Mouse (Mus musculus): ENCODE measurements at regions not wholly inside any gene's neighbourhood (a gene's known extent, or its start where the extent isn't known, plus 50 kb on each side); places are given as distances from the start of the nearest gene placed in this dataset.

GRCm38 (mm10) chr7:121589088-121589605 lies 117.9 kb downstream of the Usp31 start:
- no peak for ATAC-seq (replicated peaks; ENCODE audit: low FRiP score, low TSS enrichment, poor library complexity, severe bottlenecking)

GRCm38 (mm10) chr7:121587713-121588112 lies 119.3 kb downstream of the Usp31 start:
- ATAC-seq (replicated peaks; ENCODE audit: low FRiP score, low TSS enrichment, poor library complexity, severe bottlenecking), result no peak

DNA sequence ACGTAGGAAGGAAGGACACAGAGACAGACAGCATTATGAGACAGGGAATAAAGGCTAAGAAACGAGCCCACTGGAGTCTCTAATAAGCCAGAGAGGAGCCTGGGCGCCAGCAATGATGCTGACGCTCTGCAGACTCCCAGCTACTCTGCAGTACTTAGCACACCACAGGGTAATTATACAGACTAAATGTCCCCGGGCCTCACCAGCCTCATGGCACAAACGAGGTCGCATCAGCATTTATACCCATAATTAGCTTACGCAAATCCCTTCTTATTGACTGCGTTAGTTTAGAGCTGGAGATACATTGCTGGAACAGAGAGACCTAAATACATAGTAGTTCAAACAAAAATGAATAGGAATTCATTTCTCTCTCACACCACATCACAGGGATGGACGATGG lies 121.3 kb downstream of the Usp31 start:
- no peak for ATAC-seq (replicated peaks; ENCODE audit: low FRiP score, low TSS enrichment, poor library complexity, severe bottlenecking)

DNA sequence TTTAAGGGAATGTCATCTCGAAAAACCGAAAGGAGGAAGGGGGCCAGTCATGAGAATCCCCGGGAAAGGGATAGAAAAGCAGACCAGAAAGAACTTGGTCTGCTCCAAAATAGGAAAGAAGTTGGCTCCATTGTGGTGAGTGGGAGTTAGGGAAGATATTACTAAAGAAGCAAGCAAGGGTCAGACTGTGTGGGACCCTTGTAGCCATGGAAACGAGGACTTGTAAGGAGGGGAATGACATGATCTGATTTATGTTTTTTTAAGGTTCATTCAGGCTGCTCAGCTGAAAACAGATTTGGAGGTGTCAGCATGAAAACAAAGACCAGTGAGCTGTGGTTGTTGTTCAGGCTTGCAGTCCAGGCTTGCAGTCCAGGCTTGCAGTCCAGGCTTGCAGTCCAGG lies 127.6 kb downstream of the Usp31 start:
- ATAC-seq (replicated peaks; ENCODE audit: low FRiP score, low TSS enrichment, poor library complexity, severe bottlenecking), result no peak

DNA sequence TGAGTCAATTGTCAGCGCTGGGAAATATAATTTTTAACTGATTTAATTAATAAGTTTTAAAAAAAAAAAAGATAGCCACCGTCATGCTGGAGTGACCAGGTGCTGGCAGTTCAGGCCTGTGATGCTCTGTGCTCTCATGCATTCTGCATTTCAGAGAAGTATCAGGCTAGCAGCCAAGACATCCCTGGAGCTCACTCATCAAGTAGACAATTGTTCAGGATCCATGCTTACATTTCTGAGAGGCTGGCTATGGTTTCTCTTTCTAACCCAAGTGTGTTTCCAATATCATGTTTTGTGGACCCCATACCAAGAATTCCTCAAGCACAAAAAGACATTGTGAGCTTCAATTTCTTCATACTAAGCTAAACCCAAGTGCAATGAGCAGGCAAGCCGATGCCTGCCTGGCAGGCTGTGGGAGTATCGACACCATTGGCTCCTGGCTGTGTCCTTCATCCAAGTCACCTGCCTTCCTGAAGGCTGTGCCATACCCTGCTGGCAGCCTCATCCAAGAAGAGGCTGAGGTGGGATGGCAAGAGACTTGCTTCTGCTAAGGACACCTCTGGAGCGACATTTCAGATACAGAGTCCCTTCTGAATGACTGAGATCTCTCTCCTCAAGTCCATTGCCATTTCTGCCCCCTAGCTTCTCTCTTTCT lies 134.2 kb downstream of the Usp31 start:
- ATAC-seq (replicated peaks; ENCODE audit: low FRiP score, low TSS enrichment, poor library complexity, severe bottlenecking), result no peak

GRCm38 (mm10) chr7:121571741-121572140 lies 135.3 kb downstream of the Usp31 start:
- ATAC-seq (replicated peaks; ENCODE audit: low FRiP score, low TSS enrichment, poor library complexity, severe bottlenecking), result no peak

DNA sequence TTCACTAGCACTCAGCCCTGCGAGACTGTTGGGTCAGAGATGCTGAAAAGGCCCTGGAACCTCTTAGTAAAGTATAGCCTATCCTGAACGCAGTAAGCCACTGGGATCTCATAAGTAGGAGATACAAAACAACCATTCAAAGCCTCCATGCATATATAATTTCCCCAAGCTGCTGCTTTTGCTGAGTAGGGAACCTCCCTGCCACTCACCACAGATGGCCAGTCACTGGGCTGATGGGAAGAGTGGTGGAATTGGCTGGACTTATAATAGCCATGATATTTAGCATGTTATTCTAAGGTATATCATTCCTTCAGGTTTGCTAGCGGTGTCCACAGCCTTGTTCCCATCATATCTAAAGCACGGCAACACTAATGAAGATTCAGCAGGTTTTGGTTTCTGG lies 135.8 kb downstream of the Usp31 start:
- ATAC-seq (replicated peaks; ENCODE audit: low FRiP score, low TSS enrichment, poor library complexity, severe bottlenecking), result no peak

GRCm38 (mm10) chr7:121569248-121569647 lies 137.8 kb downstream of the Usp31 start:
- ATAC-seq (replicated peaks; ENCODE audit: low FRiP score, low TSS enrichment, poor library complexity, severe bottlenecking), result no peak

DNA sequence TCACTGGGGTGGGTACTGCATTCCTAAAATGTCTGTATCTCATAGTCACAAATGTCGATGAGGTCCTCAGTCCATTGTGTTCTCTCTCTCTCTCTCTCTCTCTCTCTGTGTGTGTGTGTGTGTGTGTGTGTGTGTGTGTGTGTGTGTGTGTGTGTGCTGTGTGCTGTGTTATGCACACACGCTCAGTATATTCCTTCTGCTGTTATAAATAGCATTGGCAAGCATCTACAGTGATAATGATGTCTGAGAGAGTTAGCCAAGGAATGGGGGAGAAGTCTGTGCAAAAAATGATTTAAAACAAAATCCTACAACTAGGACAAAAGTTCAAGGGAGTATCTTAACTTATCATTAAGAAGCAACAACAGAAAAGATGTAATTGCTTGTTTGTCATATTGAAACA lies 139.0 kb downstream of the Usp31 start:
- no peak for ATAC-seq (replicated peaks; ENCODE audit: low FRiP score, low TSS enrichment, poor library complexity, severe bottlenecking)

DNA sequence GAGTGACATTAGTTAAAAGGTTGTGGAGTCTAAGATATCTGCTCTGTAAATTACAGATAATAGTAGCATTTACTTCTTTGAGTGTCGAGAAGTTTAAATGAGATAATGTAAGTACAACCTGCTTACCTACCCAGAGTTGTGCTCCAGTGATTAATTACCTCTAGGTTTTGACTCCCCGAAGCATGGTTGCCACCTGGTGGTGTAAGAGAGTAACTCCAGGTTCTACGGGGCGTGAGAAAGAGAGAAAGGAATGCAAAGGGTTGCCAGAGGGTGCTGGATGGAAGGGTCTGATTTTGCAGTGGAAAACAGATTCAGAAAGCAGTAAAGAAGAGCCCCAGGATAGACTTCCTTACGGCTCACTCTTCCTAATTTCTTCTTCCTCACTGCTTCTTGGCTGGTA lies 143.5 kb downstream of the Usp31 start:
- peak; percentile 87 for ATAC-seq (replicated peaks; ENCODE audit: low FRiP score, low TSS enrichment, poor library complexity, severe bottlenecking)

GRCm38 (mm10) chr7:121555420-121555819 lies 151.6 kb downstream of the Usp31 start:
- no peak for ATAC-seq (replicated peaks; ENCODE audit: low FRiP score, low TSS enrichment, poor library complexity, severe bottlenecking)

Measured in megakaryocyte-erythroid progenitor cell, adult 5-6 weeks (primary cell).